Mouse (Mus musculus): ENCODE results near the gene Gm42791.

Gm42791 gene

DNA sequence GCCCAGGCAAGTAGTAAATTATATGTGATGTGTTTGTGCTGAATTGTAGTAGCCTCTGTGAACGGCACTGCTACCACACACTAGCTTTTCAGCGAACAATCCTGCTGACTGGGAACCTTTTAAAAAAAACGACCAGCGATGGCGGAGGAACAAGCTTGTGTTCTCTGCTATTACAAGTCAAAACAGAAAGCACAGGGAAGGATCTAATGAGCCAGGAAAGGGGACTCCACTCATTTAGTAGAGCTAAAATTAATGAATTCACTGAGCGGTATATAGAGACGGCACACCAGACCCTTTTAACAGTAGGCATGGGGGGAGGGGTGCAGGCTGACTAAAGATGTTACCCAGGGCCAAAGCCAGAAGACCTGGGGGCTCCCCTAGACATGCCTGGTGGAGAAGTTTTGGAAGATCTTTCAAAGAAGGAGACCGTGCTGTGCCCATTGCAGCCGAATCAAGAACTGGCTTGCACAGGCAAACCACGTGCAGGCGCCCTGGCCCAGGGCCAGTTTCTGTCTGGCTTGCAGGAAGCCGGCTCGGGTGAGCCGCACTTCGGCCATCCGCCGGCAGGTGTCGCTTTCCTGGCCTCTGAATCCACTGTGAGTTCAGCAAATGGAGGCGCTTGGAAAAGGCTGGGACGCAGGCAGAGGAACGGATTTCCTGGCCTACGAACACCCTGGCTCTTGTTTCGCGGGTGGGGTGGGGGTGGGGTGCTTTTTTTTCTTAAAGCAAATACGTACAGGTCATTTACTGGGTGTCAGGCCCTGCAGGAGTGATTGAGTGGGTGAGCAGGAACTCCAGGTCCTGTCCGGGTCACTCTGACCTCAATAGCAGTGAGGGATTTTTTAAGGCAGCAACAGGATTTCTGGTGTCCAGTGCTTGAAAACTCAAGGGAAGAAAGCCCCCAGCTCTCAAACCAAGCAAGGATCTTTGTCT is 11.7 kb upstream of the Gm42791 start:
- DNase-seq: peak; percentile 99

- DNase-seq: no peak
These were observed 10.9 kb upstream of the Gm42791 start for GRCm38 (mm10) chr5:149005701-149006361.

- DNase-seq: no peak
These were observed 10.1 kb upstream of the Gm42791 start for GRCm38 (mm10) chr5:149005083-149005482.

- no peak for DNase-seq
These were observed 8.2 kb upstream of the Gm42791 start for GRCm38 (mm10) chr5:149003137-149003536.

DNA sequence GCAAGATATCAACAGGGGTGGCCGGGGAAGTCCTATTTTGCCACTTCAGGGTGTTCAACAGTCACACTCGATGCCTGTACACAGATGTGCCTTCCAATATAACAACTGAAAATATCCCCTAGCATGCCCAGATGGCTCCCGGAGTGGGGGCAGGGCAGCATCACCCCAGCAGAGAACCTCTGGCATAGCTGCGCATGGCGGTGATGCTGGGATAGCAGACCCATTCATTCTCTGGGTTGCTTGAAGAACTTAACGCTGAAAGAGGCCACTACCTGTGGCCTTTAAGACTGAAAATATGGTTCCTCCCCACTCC is 7.8 kb upstream of the Gm42791 start:
- no peak for DNase-seq

DNA sequence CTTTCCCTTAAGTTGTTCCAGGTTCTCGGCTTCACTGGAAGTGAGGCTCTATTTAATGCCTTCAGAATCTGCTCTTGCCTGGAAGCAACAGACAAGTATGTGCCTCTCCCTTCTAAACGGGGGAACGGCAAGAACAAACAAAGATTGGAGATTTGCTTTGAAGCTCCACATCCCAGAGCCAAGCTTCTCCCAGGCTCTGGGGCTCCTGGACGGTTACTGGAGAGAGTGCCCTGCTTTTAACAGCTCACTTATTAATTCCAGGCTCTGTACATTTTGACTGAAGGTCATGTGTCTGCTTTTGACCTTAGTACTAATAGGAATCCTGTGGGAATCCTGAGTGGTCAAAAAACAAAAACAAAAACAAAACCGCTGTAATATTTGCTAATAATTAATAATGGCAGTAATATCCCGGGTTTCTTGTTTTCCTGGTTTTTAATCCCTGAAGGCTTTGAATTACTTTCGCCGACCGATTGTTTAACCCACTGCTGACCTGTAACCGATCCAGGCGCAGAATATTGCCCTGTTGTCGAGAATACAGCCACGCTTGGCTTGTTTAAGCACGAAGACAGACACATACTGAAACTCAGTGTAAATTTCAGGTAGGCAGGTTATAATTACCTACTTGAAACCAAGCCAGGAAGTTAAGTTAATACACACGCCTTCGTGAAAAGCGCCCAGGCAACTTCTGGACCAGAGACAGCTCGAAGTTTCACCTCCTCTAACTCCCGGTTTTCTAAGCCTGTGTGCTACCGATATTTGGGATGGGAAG is 7.3 kb upstream of the Gm42791 start:
- no peak for DNase-seq

- no peak for DNase-seq
These were observed 4.9 kb upstream of the Gm42791 start for GRCm38 (mm10) chr5:148999802-149000201.

DNA sequence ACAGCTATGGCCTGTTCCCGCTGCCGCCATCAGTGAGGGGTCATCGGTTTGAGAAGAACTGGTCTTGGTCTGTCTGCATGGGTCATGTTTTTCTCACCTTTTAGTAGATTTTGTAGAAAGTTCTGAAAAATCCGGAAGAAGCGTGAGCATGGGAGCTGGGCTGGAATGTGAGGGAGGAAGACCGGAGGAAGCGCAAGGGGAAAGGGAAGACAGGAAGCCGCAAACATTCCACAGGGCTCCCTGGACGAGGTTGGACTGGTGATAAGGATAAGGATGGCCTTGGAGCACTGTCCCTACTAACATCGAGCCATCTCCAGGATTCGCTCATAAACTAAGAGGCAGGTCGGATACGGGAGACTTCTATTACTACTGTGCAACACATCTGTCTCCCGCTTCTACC is 3.6 kb upstream of the Gm42791 start:
- DNase-seq: no peak

DNA sequence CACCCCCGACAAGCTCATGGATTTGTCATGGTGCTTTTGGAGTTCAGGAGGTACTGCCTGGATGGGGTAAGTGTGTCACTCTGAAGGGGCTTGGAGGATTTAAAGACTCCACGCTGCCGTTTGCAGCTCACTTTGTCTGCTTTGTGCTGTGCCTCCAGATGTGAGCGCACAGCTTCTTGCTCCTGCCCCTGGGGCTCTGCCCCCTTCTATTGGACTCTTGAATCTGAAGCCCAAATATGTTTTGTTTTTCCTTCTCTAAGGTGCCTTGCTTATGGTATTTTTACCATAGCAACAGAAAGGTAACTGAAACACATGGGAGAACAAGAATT is 1.7 kb upstream of the Gm42791 start:
- DNase-seq: no peak

DNA sequence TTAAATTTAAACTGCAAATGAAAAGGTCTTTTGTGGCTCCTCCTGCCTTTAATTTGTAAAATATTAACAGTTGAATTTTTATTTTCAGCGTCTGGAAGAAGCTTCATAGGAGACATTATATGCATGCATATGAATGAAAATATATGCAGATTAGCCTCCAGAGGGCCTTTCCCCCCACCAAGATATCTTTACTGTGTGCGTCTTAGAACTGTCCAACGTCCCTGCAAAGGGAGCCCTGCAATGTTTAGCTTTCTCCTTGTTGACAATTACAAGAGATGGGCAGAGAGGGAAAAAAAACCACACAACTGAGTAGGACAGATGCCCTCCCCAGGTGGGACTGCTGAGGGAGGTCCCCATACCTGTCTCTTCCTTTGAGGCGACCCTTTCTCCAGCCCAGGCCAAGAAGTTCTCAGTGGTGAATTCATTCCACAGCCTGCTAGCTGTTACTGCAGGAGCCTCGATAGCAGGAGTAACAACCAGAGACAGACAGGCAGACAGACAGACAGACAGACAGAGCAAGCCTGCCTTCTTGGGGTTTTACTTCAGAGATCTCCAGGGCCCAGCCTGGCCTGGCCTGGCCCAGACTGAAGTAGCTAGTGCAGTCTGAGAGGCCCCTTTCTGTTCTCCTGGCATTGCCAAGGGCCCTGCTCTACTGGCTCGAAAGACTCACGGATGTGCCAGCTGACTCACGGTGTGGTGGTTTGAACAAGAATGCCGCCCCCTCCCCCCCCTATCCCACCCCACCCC is 1.2 kb upstream of the Gm42791 start:
- no peak for DNase-seq

DNA sequence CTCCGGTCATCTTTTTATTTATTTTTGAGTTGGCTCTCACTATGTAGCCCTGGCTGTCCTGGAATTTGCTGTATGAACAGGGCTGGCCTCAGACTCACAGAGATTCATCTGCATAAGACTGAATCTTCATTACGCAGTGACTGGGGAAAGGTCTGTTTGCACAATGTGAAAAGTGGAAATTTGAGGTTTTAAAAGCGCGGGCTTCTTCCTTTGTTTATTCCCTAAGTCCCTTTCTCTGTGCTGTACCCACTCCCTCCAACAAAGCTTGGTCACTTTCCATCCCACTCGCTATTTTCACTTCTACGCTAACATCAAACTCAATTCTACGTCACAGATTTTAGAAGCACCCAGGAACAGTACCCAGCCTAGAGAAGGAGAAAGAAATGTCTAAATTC is 639 bp downstream of the Gm42791 start:
- DNase-seq: no peak

GRCm38 (mm10) chr5:148992598-148992997 is 2.3 kb downstream of the Gm42791 start:
- no peak for DNase-seq

DNA sequence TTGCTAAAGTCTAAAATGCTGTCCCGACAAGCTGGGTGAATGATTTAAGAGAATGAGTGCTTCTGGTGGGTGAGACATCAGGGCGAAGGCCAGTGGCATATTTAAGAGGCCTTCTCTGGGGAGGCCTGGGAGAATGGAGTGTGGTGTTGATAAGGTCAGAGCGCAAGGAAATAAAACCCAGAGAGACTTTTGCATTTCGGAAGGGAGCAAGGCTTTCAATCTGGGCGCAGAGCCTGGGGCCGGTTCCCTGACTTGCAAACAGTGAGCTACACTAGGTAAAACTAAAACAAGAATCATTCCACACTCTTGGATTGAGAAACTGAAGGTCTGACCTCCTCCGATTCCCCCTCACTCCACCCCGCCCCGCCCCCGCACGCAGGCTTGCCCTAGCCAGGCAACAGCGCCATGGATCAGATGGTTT is 4.0 kb downstream of the Gm42791 start:
- DNase-seq: no peak

DNA sequence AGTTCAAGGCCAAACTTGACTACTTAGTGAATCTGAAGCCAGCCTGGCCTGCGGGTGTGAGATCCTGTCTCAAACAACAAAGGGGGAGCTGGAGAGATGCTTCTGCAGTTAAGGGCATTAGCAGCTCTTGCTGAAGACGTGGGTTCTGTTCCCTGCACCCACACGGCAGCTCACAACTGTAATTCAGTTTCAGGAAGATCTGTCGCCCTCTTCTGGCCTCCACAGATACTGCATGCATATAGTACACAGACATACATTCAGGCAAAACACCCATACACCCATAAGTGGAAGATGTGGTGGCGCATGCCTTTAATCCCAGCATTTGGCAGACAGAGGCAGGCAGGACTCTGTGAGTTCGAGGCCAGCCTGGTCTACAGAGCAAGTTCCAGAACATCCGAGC is 5.5 kb downstream of the Gm42791 start:
- no peak for DNase-seq

DNA sequence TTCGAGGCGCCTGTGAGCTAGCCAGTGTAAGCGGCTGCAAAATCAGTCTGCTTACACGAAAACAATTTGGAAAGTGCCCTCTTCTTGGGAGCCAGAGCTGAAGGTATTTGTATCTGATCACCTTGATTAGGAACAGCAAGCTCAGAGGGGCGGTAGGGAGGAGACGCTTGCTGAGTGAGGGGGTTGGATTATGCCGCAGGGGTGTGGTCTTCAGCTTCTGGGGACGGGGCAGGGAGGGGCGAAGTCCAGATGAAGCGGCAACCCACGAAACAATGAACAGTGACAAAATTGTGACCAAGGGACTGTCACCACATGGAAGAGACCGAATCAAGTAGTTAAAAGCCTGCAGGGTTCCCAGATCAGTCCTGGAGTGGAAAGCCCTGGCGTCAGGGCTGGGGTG is 10.0 kb downstream of the Gm42791 start:
- DNase-seq: no peak

GRCm38 (mm10) chr5:148983696-148984095 is 11.3 kb downstream of the Gm42791 start:
- DNase-seq: no peak

DNA sequence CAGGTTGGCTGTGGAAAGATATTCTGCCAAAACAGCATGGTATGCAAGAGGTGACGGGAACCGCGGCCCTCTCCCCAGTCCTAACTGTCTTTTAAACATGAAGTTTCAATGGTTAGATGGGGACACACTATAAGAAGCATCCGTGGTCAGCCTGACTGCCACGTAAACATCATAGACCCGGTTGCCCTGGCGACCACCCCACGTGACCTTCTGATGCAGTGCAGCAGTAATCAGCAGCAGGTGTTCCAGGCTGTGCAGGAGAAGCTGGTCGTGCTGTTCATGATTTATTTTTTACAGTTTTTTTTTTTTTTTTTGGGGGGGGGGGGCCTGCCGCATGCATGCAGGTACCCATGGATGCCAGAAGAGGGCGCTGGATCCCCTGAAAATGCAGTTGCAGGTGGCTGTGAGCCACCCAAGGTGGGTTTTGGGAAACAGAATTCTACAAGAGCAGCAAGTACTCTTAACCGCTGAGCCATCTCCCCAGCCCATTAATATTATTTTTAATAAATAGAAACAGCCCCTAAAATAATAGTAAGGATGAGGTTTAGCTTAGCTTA is 11.8 kb downstream of the Gm42791 start:
- DNase-seq: no peak

DNA sequence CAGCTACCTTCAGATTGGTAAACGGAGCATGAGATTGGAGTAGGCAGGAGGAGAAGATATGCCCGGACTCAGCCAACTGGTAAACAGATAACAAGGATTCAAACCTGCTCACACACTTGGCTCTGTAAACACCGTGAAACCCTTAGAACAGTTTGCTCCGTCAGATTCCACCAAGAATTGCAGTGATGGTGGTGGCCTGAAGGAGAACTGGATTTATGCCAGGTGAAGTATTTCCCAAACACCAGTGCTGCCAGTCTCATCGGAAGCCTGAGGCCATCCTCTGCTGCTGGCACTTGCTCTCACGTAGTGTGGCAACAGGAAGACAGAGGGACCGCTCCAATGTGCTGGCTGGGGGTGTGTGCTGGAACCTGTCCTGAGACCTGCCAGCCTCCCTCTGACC is 12.6 kb downstream of the Gm42791 start:
- DNase-seq: no peak

GRCm38 (mm10) chr5:148980607-148981006 is 14.3 kb downstream of the Gm42791 start:
- DNase-seq: no peak

- no peak for DNase-seq
These were observed 16.3 kb downstream of the Gm42791 start for GRCm38 (mm10) chr5:148978458-148979165.

- no peak for DNase-seq
These were observed 17.1 kb downstream of the Gm42791 start for GRCm38 (mm10) chr5:148977698-148978457.
